Mouse (Mus musculus) ES-E14 (cell line): Measurements from ENCODE around the gene Lancl2. TPM values are rescaled to one million over a fixed set of nuclear protein-coding genes. Genes with fewer than 3 reads are reported as not detected.

Experiments used
- DNase-seq: peaks from one replicate; pipeline ENCODE4 v3.0.0-alpha.2; 2013; ENCODE audit warnings: low read depth, low spot score
- H3K27ac ChIP-seq: 2 replicates; pipeline ENCODE4 v1.5.1; 2012; ENCODE audit warnings: low read depth, mild to moderate bottlenecking, low read length, moderate library complexity, mixed read lengths; ENCODE audit not compliant: poor library complexity, insufficient read depth, severe bottlenecking
- H3K36me3 ChIP-seq: 2 replicates; pipeline ENCODE4 v1.6.1; 2012; ENCODE audit warnings: mild to moderate bottlenecking, low read length, moderate library complexity, mixed read lengths; ENCODE audit not compliant: control insufficient read depth, poor library complexity, insufficient read depth, severe bottlenecking
- H3K4me1 ChIP-seq, 2 experiments: fragments of 150-350 bp in 1 of 2; sonication (generic) in 1 of 2; 2 replicates each; pipeline ENCODE4 v1.6.1; 2012; ENCODE audit warnings: low read length in 2 of 2, mild to moderate bottlenecking in 1 of 2, mixed read lengths in 1 of 2; ENCODE audit not compliant: control insufficient read depth in 2 of 2, insufficient read depth in 2 of 2, poor library complexity in 1 of 2
- H3K4me3 ChIP-seq, 2 experiments: fragments of 150-350 bp in 1 of 2; sonication (generic) in 1 of 2; 2 replicates each; pipeline ENCODE4 v1.5.1; 2012; ENCODE audit warnings: low read length in 2 of 2, low read depth in 1 of 2, mild to moderate bottlenecking in 1 of 2, mixed read lengths in 1 of 2; ENCODE audit not compliant: insufficient read depth in 1 of 2, poor library complexity in 1 of 2, severe bottlenecking in 1 of 2
- H3K9ac ChIP-seq: 2 replicates; pipeline ENCODE4 v1.6.1; 2012; ENCODE audit warnings: low read depth, mild to moderate bottlenecking, low read length, mixed read lengths; ENCODE audit not compliant: poor library complexity, insufficient read depth, severe bottlenecking
- H3K9me3 ChIP-seq: fragments of 150-350 bp; sonication (generic); 2 replicates; pipeline ENCODE4 v1.6.1; 2012; ENCODE audit warnings: low read depth, mild to moderate bottlenecking, low read length; ENCODE audit not compliant: control insufficient read depth, insufficient read depth
- CHD2 ChIP-seq: IDR thresholded peaks from 2 replicates; pipeline ENCODE4 v1.6.1; 2014; ENCODE audit warnings: mild to moderate bottlenecking, low read depth, low read length, inconsistent platforms
- HCFC1 ChIP-seq: IDR thresholded peaks from 2 replicates; pipeline ENCODE4 v1.6.1; 2012; ENCODE audit warnings: low read length, inconsistent platforms, borderline replicate concordance; ENCODE audit not compliant: insufficient read depth
- MAFK ChIP-seq: IDR thresholded peaks from 2 replicates; pipeline ENCODE4 v1.6.1; 2014; ENCODE audit warnings: mild to moderate bottlenecking, low read depth, low read length, inconsistent platforms; ENCODE audit not compliant: insufficient read depth
- ZC3H11A ChIP-seq: IDR thresholded peaks from 2 replicates; pipeline ENCODE4 v1.6.1; 2012; ENCODE audit warnings: low read depth, mild to moderate bottlenecking, inconsistent platforms, low read length, borderline replicate concordance
- ZNF384 ChIP-seq: IDR thresholded peaks from 2 replicates; pipeline ENCODE4 v1.6.1; 2012; ENCODE audit warnings: low read depth, low read length, inconsistent platforms
- in situ Hi-C, 2 experiments: fragments of 600-800 bp; cut with MboI; formaldehyde crosslinking; loops; one replicate each; pipeline ENCODE4 v1.15.1; 2025; ENCODE audit warnings: low sequenced_read_pairs in 2 of 2, inconsistent platforms in 1 of 2; ENCODE audit not compliant: unreplicated experiment in 2 of 2
- total RNA-seq: library from RNA; depleted of rRNA; stranded (reverse); fragments of 300-350 nt; gene quantifications from 2 replicates; pipeline ENCODE4 v1.2.3, GENCODE M21; 2012

Gene Lancl2
- total RNA-seq, 1 experiment, result 13.6 TPM

DNA sequence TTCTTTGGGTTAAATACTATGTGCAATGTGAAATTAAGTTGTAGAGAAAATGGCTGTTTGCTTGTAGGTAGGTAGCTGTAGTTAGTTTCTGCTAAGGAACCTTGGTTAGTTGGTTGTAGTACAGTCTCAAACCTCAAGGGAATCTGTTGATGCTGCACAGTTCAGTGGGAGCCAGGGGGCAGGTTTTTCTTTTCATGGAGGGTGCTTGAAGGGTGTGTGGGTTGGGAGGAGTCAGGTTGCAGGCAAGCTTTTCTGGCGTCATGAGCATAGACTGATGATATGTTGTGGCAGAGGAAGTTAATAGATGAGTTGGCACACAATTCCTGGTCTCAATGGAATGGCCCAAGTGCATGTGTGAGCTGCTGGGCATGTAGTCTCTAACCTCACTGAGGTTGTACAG is 9.4 kb downstream of the Lancl2 start:
- TF ChIP-seq CHD2 (no peak), MAFK (no peak), ZC3H11A (no peak), ZNF384 (no peak), HCFC1 (no peak)

DNA sequence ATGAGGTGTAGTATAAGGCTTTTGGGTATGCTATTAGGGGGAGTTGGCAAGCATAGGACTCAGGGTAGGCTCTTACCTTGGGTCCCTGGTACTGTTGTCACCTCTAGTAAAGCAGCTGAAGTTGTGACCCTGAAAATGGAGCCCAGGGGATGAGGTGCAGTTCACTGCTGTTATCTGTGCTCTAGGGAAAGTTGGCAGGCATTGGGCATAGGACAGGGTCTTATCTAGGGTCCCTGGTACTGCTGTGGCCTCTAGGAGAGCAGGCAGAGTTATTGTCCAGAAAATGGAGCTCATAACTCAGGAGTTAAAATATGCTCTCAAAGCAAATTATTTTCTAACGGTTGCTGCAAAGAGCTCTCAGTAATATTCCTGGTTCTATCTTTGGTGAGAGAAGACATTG is 19.0 kb downstream of the Lancl2 start:
- TF ChIP-seq ZNF384 (no peak), MAFK (no peak), CHD2 (no peak), HCFC1 (no peak), ZC3H11A (no peak)
- Histone ChIP-seq H3K27ac (no peak overlapping the region), H3K9me3 (no peaks in the 10 kb centered on the region), H3K36me3 (no peaks in the 10 kb centered on the region), H3K9ac (no peak overlapping the region), H3K4me1 (no peaks in the 10 kb centered on the region), H3K4me3 (no peak overlapping the region)
- DNase-seq, result no peak
- in situ Hi-C loops, result no loop called here

More for the DNA sequence above, 9.4 kb downstream of the Lancl2 start:
- in situ Hi-C loops, result no loop called here
- Histone ChIP-seq H3K9me3 (no peaks in the 10 kb centered on the region), H3K4me1 (no peaks in the 10 kb centered on the region), H3K27ac (no peak overlapping the region), H3K9ac (no peak overlapping the region), H3K36me3 (no peaks in the 10 kb centered on the region), H3K4me3 (no peak overlapping the region)
- DNase-seq, result no peak

DNA sequence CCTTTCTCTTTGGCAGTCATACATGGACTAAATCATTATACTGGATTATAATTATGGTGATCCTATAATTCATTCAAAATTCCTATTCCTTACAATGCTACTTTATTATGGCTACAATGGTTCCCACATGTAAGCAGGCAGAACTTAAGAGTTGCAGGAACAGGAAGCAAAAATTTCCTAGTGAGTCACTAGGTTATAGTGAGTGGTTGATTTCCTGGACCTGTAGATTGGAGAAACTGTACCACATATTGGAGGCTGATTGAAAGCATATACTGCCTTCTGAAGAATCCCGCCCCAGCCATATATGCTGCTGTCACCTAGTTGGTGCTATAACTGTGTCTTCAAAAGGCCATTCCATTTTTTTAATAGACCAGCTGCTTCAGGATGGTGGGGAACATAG is 40.4 kb downstream of the Lancl2 start:
- Histone ChIP-seq H3K27ac (no peak overlapping the region), H3K4me1 (no peaks in the 10 kb centered on the region), H3K9me3 (no peaks in the 10 kb centered on the region), H3K36me3 (no peaks in the 10 kb centered on the region), H3K9ac (no peak overlapping the region), H3K4me3 (no peak overlapping the region)
- in situ Hi-C loops, result no loop called here
- TF ChIP-seq ZC3H11A (no peak), HCFC1 (no peak), ZNF384 (no peak), CHD2 (no peak), MAFK (no peak)
- no peak for DNase-seq

DNA sequence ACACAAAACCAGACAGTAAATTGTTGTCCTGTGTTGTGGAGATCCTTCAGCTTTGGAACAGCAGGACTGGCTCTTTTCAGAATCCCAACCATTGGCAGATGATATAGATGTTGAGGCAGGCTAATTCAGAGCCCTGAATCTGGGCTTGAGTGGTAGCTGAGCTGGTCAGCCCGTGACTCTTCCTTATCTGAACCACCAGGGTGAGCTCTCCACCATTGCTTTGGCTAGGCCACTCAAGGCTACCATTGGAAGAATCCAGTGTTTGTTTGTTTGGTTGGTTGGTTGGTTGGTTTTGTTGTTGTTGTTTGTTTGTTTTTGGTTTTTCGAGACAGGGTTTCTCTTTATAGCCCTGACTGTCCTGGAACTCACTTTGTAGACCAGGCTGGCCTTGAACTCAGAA is 41.0 kb downstream of the Lancl2 start:
- no peak overlapping the region for H3K4me3 ChIP-seq
- no peaks in the 10 kb centered on the region for H3K9me3 ChIP-seq
- peak; percentile 4 for DNase-seq

DNA sequence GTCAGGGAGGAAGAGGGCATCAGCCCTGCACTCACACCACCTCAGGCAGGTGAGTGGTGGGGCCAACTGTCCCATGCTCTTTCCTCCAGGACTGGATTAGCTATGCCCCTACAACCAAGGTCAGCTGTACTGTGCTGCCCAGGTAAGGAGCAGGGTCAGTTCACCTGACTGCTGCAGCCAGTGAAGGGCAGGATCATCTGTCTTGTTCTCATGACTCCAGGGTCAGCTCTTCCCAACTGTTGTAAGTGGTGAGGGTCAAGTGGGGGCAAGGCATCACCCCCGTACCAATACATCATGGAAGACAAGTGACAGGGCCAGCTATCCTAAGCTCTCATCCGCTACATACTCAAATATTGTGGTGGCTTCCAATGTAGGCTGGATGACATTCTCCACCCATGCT is 41.8 kb downstream of the Lancl2 start:
- no peak for TF ChIP-seq HCFC1
- TF ChIP-seq ZNF384, result no peak
- no peak for TF ChIP-seq ZC3H11A
- no peak for TF ChIP-seq CHD2
- no peak for TF ChIP-seq MAFK
- in situ Hi-C loops, result no loop called here
- H3K36me3 ChIP-seq, result no peaks in the 10 kb centered on the region
- H3K9ac ChIP-seq, result no peak overlapping the region
- H3K27ac ChIP-seq, result no peak overlapping the region
- no peak overlapping the region for H3K4me3 ChIP-seq
- no peak for DNase-seq
- H3K4me1 ChIP-seq, result no peaks in the 10 kb centered on the region
- H3K9me3 ChIP-seq, result no peaks in the 10 kb centered on the region

More for the DNA sequence above, 41.0 kb downstream of the Lancl2 start:
- no peak for TF ChIP-seq CHD2
- no peak for TF ChIP-seq ZC3H11A
- TF ChIP-seq MAFK, result no peak
- no peak for TF ChIP-seq ZNF384
- TF ChIP-seq HCFC1, result no peak
- in situ Hi-C loops, result no loop called here
- Histone ChIP-seq H3K9ac (no peak overlapping the region), H3K27ac (no peak overlapping the region), H3K36me3 (no peaks in the 10 kb centered on the region), H3K4me1 (no peaks in the 10 kb centered on the region)
